Mouse (Mus musculus): ENCODE measurements around the gene Ugt1a2. TPM values are rescaled to one million over a fixed set of nuclear protein-coding genes. Genes with fewer than 3 reads are reported as not detected.
A peak's percentile ranks its signal among the peaks of the same experiment; 100 is the strongest.

Gene Ugt1a2
- polyA plus RNA-seq, 1 experiment from 2014 or later, result not detected

GRCm38 (mm10) chr1:88213766-88214461, 13.5 kb downstream of the Ugt1a2 start:
- Histone ChIP-seq H3K36me3 (replicated peaks; ENCODE audit: control insufficient read depth, insufficient read depth, low read depth, low read length) (no peaks in the 10 kb centered on the region), H3K9ac (replicated peaks; ENCODE audit: low read length) (no peak overlapping the region), H3K27me3 (ENCODE audit: control insufficient read depth, insufficient read depth, low read length) (no peaks in the 10 kb centered on the region), H3K27ac (replicated peaks; ENCODE audit: low read depth, low read length) (no peak overlapping the region), H3K4me3 (ENCODE audit: low read depth, low read length) (no peak overlapping the region), H3K4me2 (ENCODE audit: low read depth, low read length) (no peak overlapping the region), H3K4me1 (ENCODE audit: control insufficient read depth, insufficient read depth, low read length) (no peaks in the 10 kb centered on the region), H3K9me3 (replicated peaks; ENCODE audit: control insufficient read depth, low read length) (peaks cover 52% of the 10 kb centered on the region)
- DNase-seq (ENCODE audit: low spot score), result peak; percentile 11
- WGBS, result 79% methylated on average over 2 of the region's 2 CpGs
- ATAC-seq (replicated peaks; ENCODE audit: insufficient number of reproducible peaks, low FRiP score, low TSS enrichment, low read depth), result peak; percentile 16

- no peaks in the 10 kb centered on the region for H3K36me3 ChIP-seq (replicated peaks; ENCODE audit: control insufficient read depth, insufficient read depth, low read depth, low read length)
- DNase-seq (ENCODE audit: low spot score) (no peak), ATAC-seq (replicated peaks; ENCODE audit: insufficient number of reproducible peaks, low FRiP score, low TSS enrichment, low read depth) (no peak)
- H3K27ac ChIP-seq (replicated peaks; ENCODE audit: low read depth, low read length), result no peak overlapping the region
- no peaks in the 10 kb centered on the region for H3K4me1 ChIP-seq (ENCODE audit: control insufficient read depth, insufficient read depth, low read length)
- whole genome bisulfite sequencing, result 76% methylated on average over 2 of the region's 2 CpGs
- peaks cover 52% of the 10 kb centered on the region for H3K9me3 ChIP-seq (replicated peaks; ENCODE audit: control insufficient read depth, low read length)
- no peak overlapping the region for H3K4me3 ChIP-seq (ENCODE audit: low read depth, low read length)
- no peaks in the 10 kb centered on the region for H3K27me3 ChIP-seq (ENCODE audit: control insufficient read depth, insufficient read depth, low read length)
- no peak overlapping the region for H3K4me2 ChIP-seq (ENCODE audit: low read depth, low read length)
- no peak overlapping the region for H3K9ac ChIP-seq (replicated peaks; ENCODE audit: low read length)
These were observed 14.1 kb downstream of the Ugt1a2 start for GRCm38 (mm10) chr1:88214462-88214952.

GRCm38 (mm10) chr1:88215466-88216380, 15.3 kb downstream of the Ugt1a2 start:
- H3K27ac ChIP-seq (replicated peaks; ENCODE audit: low read depth, low read length), result no peak overlapping the region
- no peak overlapping the region for H3K4me2 ChIP-seq (ENCODE audit: low read depth, low read length)
- no peak overlapping the region for H3K9ac ChIP-seq (replicated peaks; ENCODE audit: low read length)
- H3K36me3 ChIP-seq (replicated peaks; ENCODE audit: control insufficient read depth, insufficient read depth, low read depth, low read length), result no peaks in the 10 kb centered on the region
- ATAC-seq (replicated peaks; ENCODE audit: insufficient number of reproducible peaks, low FRiP score, low TSS enrichment, low read depth), result 0 out of 2 replicates have a peak, but pooled peaks have one; percentile 5
- DNase-seq (ENCODE audit: low spot score), result peak; percentile 6
- H3K27me3 ChIP-seq (ENCODE audit: control insufficient read depth, insufficient read depth, low read length), result no peaks in the 10 kb centered on the region
- no peaks in the 10 kb centered on the region for H3K4me1 ChIP-seq (ENCODE audit: control insufficient read depth, insufficient read depth, low read length)
- peaks cover 52% of the 10 kb centered on the region for H3K9me3 ChIP-seq (replicated peaks; ENCODE audit: control insufficient read depth, low read length)
- H3K4me3 ChIP-seq (ENCODE audit: low read depth, low read length), result no peak overlapping the region
- WGBS, result 73% methylated on average over 10 of the region's 10 CpGs

GRCm38 (mm10) chr1:88216551-88216950, 16.1 kb downstream of the Ugt1a2 start:
- WGBS, result 55% methylated on average over 2 of the region's 2 CpGs
- Histone ChIP-seq H3K9me3 (replicated peaks; ENCODE audit: control insufficient read depth, low read length) (peaks cover 49% of the 10 kb centered on the region), H3K4me2 (ENCODE audit: low read depth, low read length) (no peak overlapping the region), H3K27ac (replicated peaks; ENCODE audit: low read depth, low read length) (no peak overlapping the region), H3K4me3 (ENCODE audit: low read depth, low read length) (no peak overlapping the region), H3K4me1 (ENCODE audit: control insufficient read depth, insufficient read depth, low read length) (no peaks in the 10 kb centered on the region), H3K27me3 (ENCODE audit: control insufficient read depth, insufficient read depth, low read length) (no peaks in the 10 kb centered on the region), H3K36me3 (replicated peaks; ENCODE audit: control insufficient read depth, insufficient read depth, low read depth, low read length) (no peaks in the 10 kb centered on the region), H3K9ac (replicated peaks; ENCODE audit: low read length) (no peak overlapping the region)
- ATAC-seq (replicated peaks; ENCODE audit: insufficient number of reproducible peaks, low FRiP score, low TSS enrichment, low read depth), result no peak
- peak; percentile 0 for DNase-seq (ENCODE audit: low spot score)

GRCm38 (mm10) chr1:88217144-88217543, 16.7 kb downstream of the Ugt1a2 start:
- Histone ChIP-seq H3K9me3 (replicated peaks; ENCODE audit: control insufficient read depth, low read length) (peaks cover 43% of the 10 kb centered on the region), H3K4me2 (ENCODE audit: low read depth, low read length) (no peak overlapping the region)

GRCm38 (mm10) chr1:88217576-88217975, 17.2 kb downstream of the Ugt1a2 start:
- Histone ChIP-seq H3K27ac (replicated peaks; ENCODE audit: low read depth, low read length) (no peak overlapping the region), H3K4me1 (ENCODE audit: control insufficient read depth, insufficient read depth, low read length) (no peaks in the 10 kb centered on the region), H3K9me3 (replicated peaks; ENCODE audit: control insufficient read depth, low read length) (peaks cover 39% of the 10 kb centered on the region), H3K36me3 (replicated peaks; ENCODE audit: control insufficient read depth, insufficient read depth, low read depth, low read length) (no peaks in the 10 kb centered on the region), H3K4me3 (ENCODE audit: low read depth, low read length) (no peak overlapping the region), H3K9ac (replicated peaks; ENCODE audit: low read length) (no peak overlapping the region), H3K4me2 (ENCODE audit: low read depth, low read length) (no peak overlapping the region), H3K27me3 (ENCODE audit: control insufficient read depth, insufficient read depth, low read length) (no peaks in the 10 kb centered on the region)
- ATAC-seq (replicated peaks; ENCODE audit: insufficient number of reproducible peaks, low FRiP score, low TSS enrichment, low read depth) (no peak), DNase-seq (ENCODE audit: low spot score) (peak; percentile 2)
- 41% methylated on average over 3 of the region's 3 CpGs for WGBS

More at GRCm38 (mm10) chr1:88217144-88217543, 16.7 kb downstream of the Ugt1a2 start:
- ATAC-seq (replicated peaks; ENCODE audit: insufficient number of reproducible peaks, low FRiP score, low TSS enrichment, low read depth) (no peak), DNase-seq (ENCODE audit: low spot score) (peak; percentile 0)
- Histone ChIP-seq H3K9ac (replicated peaks; ENCODE audit: low read length) (no peak overlapping the region), H3K4me1 (ENCODE audit: control insufficient read depth, insufficient read depth, low read length) (no peaks in the 10 kb centered on the region), H3K36me3 (replicated peaks; ENCODE audit: control insufficient read depth, insufficient read depth, low read depth, low read length) (no peaks in the 10 kb centered on the region), H3K4me3 (ENCODE audit: low read depth, low read length) (no peak overlapping the region), H3K27ac (replicated peaks; ENCODE audit: low read depth, low read length) (no peak overlapping the region), H3K27me3 (ENCODE audit: control insufficient read depth, insufficient read depth, low read length) (no peaks in the 10 kb centered on the region)
- WGBS, result 62% methylated on average over 2 of the region's 2 CpGs

- peak; percentile 2 for DNase-seq (ENCODE audit: low spot score)
- no peak overlapping the region for H3K27ac ChIP-seq (replicated peaks; ENCODE audit: low read depth, low read length)
- peaks cover 37% of the 10 kb centered on the region for H3K9me3 ChIP-seq (replicated peaks; ENCODE audit: control insufficient read depth, low read length)
- no peaks in the 10 kb centered on the region for H3K27me3 ChIP-seq (ENCODE audit: control insufficient read depth, insufficient read depth, low read length)
- no peak for ATAC-seq (replicated peaks; ENCODE audit: insufficient number of reproducible peaks, low FRiP score, low TSS enrichment, low read depth)
- no peaks in the 10 kb centered on the region for H3K4me1 ChIP-seq (ENCODE audit: control insufficient read depth, insufficient read depth, low read length)
- H3K4me2 ChIP-seq (ENCODE audit: low read depth, low read length), result no peak overlapping the region
- H3K4me3 ChIP-seq (ENCODE audit: low read depth, low read length), result no peak overlapping the region
- no peak overlapping the region for H3K9ac ChIP-seq (replicated peaks; ENCODE audit: low read length)
- H3K36me3 ChIP-seq (replicated peaks; ENCODE audit: control insufficient read depth, insufficient read depth, low read depth, low read length), result no peaks in the 10 kb centered on the region
- WGBS, result 74% methylated on average over 9 of the region's 9 CpGs
These were observed 17.6 kb downstream of the Ugt1a2 start for GRCm38 (mm10) chr1:88218051-88218450.

- ATAC-seq (replicated peaks; ENCODE audit: insufficient number of reproducible peaks, low FRiP score, low TSS enrichment, low read depth), result no peak
- WGBS, result 49% methylated on average over 4 of the region's 4 CpGs
- Histone ChIP-seq H3K27me3 (ENCODE audit: control insufficient read depth, insufficient read depth, low read length) (no peaks in the 10 kb centered on the region), H3K27ac (replicated peaks; ENCODE audit: low read depth, low read length) (no peak overlapping the region), H3K9ac (replicated peaks; ENCODE audit: low read length) (no peak overlapping the region), H3K36me3 (replicated peaks; ENCODE audit: control insufficient read depth, insufficient read depth, low read depth, low read length) (no peaks in the 10 kb centered on the region), H3K4me3 (ENCODE audit: low read depth, low read length) (no peak overlapping the region), H3K4me2 (ENCODE audit: low read depth, low read length) (no peak overlapping the region), H3K9me3 (replicated peaks; ENCODE audit: control insufficient read depth, low read length) (peaks cover 36% of the 10 kb centered on the region), H3K4me1 (ENCODE audit: control insufficient read depth, insufficient read depth, low read length) (no peaks in the 10 kb centered on the region)
- DNase-seq (ENCODE audit: low spot score), result peak; percentile 17
These were observed 18.2 kb downstream of the Ugt1a2 start for GRCm38 (mm10) chr1:88218591-88218990.
